Mouse (Mus musculus): ENCODE measurements around the gene Cct8l1. TPM values are rescaled to one million over a fixed set of nuclear protein-coding genes. Genes with fewer than 3 reads are reported as not detected.

Gene Cct8l1
- not detected for total RNA-seq (2021)
- long read RNA-seq, experiment 1 = 0 reads
- long read RNA-seq, experiment 2 = 0 reads

DNA sequence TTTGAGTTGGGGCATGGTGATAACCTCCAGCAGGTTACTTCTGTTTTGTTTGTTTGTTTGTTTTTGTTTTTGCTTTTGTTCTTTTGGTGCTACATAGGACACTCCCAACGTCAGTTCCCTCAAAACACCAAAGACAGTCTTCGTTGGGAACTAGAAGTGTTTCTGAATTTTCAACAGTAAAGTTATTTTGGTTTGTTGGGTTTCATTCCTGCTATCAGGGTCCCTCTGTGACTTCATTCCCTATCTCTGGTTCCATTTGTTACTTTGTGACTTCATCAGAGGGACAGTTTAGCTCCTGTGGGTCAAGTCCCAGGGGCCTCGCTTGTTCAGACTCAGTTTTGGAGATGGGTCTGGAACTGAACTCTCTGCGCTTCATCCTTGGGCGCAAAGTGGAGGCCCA, at the start of gene Cct8l1:
Gene Cct8l1, plus strand, starts transcription at position 301 of the 400 bp plus-strand sequence.
- no peak for DNase-seq (ENCODE audit: low spot score in 2 of 2)
- intact Hi-C loops (cut with DNase I) = no loop called here

DNA sequence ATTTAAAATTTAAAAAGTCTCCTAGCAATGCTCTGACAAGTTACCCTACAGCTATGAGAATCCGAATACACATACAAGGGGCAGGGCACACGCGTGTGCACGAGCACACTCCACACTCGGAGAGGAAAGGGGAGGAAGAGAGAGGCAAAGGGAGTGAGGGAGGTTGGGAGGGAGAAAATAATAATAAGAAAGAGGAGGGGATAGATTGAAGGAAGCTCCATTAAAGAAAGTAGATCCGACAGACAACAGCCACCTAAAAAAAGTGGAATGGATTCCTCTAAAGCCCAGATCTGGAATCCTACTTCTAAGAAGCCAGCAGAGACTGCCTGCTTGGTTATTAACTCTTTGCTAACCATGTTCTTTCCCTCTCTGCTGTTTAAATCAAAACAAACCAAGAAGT, 43.8 kb upstream of the Cct8l1 start:
- intact Hi-C loops (cut with DNase I) = no loop called here
- peak in 1 of 2 experiments; percentile 38 for DNase-seq (ENCODE audit: low spot score in 2 of 2)

DNA sequence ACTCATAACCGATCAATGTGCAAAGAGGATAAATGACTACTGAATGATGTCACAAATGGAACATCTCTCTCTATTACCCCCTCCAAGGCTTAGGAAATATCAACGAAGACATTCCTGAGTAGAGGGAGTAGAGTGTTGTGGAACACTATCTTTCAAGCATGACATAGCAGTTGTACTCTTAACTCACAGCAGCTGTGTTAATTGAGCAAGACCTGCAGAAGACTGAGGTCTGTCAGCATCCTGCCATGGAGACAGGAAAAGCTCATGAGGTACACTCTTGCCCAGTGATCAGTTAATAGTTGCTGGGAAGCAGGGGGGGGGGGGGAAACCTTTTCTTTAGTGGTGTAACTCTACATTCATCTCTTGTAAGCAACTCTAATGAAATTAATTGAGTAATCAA, 40.1 kb upstream of the Cct8l1 start:
- no peak for DNase-seq (ENCODE audit: low spot score in 2 of 2)
- intact Hi-C loops (cut with DNase I) = no loop called here

DNA sequence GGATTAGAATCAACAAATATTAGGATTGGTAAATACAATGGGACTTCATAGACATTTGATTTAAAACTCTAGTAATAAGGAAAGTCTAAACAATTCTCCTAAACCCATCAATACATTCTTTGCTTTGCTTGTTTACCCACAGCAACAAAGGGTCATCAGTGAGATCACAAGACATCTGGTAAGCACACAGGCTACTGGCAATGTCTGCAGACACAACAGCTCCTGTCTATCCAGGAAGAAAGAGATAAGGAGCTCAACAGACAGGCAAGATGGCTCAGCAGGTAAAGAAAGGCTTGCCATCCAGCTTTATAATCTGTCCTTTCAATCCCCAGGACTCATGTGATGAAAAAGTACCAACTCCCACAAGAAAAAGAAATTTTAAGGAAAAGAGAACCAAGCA, 37.0 kb upstream of the Cct8l1 start:
- DNase-seq (ENCODE audit: low spot score in 2 of 2) = no peak
- intact Hi-C loops (cut with DNase I) = no loop called here

DNA sequence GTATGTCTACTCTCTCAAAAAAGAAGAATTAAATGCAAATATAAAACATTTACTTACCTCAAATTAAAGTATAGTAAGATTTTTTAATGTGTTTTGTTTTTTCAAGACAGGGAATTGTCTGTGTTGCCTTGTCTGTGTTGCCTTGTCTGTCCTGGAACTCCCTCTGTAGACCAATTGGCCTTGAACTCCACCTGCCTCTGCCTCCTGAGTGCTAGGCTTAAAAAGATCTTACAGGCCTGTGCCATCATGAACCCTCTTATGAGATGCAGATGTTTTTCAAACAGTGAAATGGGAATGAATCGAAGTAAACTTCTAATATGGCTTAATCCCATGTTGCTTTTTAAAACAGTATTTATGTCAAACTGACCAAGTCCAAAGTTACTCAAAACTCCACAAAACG, 19.2 kb upstream of the Cct8l1 start:
- DNase-seq (ENCODE audit: low spot score in 2 of 2) = no peak
- intact Hi-C loops (cut with DNase I) = loop anchor here (5.0 kb wide), 2 partner anchors 59 to 74 kb away; no protein-coding TSS in a partner anchor

DNA sequence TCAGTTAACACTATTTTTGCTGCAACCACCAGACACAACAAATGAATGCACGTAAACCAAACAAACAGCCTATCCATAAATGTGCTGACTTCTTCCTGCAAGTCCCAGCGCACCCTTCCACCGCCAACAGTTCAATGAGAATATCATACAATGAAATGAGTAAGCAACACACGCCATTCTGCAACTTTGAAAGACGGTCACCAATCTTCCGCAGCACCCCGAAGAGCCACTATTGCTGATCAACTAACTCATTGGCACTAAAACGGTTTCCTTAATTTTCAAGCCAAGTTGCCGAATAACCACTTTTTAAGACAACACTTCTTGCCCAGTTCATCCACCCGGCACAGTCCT, 18.5 kb upstream of the Cct8l1 start:
- DNase-seq (ENCODE audit: low spot score in 2 of 2) = peak in 1 of 2 experiments; percentile 6
- intact Hi-C loops (cut with DNase I) = loop anchor here (5.0 kb wide), 2 partner anchors 60 to 75 kb away; no protein-coding TSS in a partner anchor

DNA sequence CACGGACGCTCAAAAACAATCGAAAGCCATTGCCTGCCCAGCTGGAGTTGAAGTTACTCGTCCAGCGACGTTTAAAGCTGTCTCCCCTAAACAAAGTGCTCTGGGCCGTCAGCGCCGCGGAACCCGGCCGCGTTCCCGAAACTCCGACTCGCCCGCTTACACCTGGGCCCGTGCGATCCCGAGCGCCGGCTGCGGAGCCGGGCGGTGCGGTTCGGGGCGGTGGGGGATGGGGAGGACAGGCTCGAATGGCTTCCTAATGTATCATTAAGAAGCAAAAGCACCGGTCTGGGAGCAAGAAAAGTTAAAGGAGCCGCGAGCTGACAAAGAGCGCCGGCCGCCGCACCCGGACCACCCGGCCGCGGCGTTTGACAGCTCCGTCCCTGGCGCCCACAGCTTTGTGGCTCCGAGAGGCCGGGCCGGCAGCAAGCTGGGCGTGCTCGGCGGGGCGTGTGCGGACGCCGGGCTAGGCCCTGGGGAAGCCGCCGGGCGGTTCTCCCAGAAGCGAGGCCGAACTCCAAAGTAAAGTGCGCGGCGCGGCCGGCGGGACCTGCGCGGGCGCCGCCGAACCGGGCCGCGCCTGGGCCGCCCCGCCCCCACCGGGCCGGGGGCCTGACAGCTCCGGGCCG, 18.0 kb upstream of the Cct8l1 start:
- intact Hi-C loops (cut with DNase I) = loop anchor here (5.0 kb wide), 2 partner anchors 61 to 76 kb away; no protein-coding TSS in a partner anchor
- DNase-seq (ENCODE audit: low spot score in 2 of 2) = peak; percentile 10 to 45

DNA sequence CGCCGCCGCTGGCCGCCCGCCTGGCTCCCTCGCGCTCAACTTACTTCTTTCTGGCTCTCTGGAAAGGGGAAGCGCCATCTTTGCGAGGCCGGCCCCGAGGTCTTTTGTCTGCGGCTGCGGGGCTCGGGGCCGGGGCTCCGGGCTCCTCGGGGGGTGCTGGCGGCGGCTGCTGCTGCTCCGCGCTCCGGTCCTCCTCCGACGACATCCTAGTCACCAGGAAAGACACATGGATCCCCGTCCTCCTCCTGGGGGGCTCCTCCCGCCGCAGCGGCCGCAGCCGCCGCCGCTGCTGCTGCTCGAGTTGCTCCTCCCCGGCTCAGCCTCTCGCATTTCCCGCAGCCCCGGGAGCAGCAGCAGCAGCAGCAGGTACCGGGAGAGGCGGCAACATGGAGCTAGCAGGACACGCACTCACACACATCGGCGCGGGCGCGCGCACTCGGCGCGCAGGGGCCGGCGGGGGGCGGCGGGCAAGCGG, 17.5 kb upstream of the Cct8l1 start, which contains the start of gene Kmt2c:
Gene Kmt2c, minus strand, starts transcription at position 438 of the 475 bp plus-strand sequence.
- DNase-seq (ENCODE audit: low spot score in 2 of 2) = peak; percentile 59 to 78
- intact Hi-C loops (cut with DNase I) = loop anchor here (5.0 kb wide), 2 partner anchors 61 to 76 kb away; no protein-coding TSS in a partner anchor

DNA sequence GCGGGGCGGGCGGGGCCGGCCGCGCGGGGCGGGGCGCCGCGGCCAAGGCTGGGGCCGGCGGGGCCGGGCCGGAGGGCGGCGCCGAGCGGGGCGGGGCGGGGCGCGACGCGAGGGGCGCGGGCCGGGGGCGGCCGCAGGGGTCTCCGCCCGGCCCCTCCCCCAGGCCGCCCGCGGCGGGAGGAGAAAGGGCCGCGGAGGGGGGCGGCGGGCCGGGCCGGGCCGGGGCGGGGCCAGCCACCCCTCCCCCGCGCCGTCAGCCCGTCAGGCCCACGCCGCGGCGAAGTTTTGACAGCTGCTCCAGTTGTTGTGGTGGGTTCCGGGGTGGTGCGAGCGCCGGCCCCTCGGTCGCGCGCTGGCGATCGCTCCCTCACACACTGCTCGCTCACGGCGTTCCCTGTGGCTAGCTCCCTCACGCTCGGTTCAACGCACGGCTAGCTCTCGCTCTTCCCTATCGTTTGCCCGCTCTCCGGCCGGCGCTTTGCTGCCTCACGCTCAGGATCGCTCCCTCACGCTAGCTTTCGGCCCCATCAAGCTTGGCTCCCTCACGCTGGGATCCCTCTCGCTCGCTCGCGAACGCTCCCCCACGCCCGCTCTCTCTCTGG, 16.9 kb upstream of the Cct8l1 start:
- intact Hi-C loops (cut with DNase I) = loop anchor here (1.0 to 5.0 kb wide), 3 partner anchors 30 to 77 kb away; no protein-coding TSS in a partner anchor
- DNase-seq (ENCODE audit: low spot score in 2 of 2) = peak; percentile 70 to 73

DNA sequence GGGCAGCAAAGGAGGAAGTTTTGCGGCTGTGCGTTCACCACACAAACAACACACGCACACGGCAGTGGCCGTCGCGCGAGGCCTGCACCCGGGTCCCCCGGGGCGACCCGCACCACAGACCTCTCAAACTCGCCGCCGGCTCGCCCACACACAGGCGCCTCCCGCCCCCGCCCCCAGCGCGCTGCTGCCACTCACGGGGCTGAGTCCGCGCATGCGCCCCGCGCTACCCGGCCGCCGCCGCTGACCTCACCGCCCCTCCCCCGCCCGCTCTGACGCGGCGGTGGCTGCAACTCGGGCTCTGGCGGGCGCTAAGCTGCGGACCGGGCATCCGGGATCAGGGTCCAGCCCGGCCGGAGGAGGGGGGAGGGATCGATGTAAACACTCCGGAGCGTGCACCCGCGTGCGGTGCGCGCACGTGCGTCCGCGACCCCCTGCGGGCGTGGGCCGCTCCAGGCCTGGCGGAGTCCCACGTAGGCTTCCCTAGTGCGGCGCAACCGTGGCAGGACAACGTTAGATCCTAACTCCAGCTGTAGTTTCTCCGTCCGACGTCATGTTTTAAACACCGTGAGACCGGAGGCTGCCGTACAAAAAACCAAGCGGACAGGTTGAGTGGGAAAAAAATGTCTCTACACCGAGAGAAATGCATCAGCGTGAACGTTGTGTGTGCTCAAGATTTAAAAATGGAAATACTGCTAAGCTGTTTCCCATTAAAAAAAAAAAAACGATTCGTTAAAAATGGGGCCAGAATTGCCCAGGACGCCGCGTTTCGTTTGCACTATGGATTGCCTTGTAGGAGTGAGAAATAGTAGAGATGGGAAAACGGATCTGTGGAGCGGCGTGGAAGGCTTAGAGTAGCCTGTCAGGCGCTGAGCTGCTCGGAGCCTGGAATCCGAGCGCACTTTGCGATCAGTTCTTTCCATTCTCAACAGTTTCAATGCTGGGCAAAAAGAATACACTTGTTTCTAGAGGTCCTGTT, 16.2 kb upstream of the Cct8l1 start:
- intact Hi-C loops (cut with DNase I) = loop anchor here (1.0 to 5.0 kb wide), 3 partner anchors 30 to 77 kb away; no protein-coding TSS in a partner anchor
- DNase-seq (ENCODE audit: low spot score in 2 of 2) = peak; percentile 98

DNA sequence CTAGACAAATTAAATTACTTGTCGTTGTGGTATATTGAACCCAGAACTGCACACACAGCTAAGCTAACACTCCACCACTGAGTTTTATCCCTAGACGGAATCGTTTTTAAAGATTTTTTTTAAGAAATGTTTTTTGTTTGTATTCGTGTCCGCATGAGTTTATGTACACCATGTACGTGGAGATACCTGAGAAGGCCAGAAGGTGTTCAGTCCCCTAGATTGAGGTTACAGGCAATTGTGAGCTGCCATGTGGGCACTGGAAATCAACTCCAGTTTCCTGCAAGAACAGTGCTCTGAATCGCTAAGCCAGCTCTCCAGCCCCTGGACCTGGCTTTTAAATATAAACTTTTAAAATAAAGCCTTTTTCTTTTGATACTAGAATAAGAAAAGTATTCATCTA, 15.2 kb upstream of the Cct8l1 start:
- no peak for DNase-seq (ENCODE audit: low spot score in 2 of 2)
- intact Hi-C loops (cut with DNase I) = no loop called here

DNA sequence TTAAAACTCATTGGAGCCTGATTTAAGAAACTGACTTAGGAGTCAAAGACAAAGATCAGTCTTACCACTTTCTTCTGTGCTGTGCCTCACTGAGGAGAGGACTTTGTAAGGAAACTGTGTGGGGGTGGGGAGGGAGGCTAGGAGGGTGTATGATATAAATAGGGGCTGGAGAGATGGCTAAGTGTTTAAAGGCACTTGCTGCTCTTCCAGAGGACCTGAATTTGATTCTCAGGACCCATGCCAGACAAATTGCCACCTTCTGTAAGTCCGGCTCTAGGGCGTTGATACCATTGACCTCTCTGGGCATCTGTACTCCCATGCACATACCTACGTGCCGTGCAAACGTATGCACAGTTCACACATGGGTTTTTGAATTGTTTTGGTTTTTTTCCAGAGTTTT, 9.8 kb upstream of the Cct8l1 start:
- no peak for DNase-seq (ENCODE audit: low spot score in 2 of 2)
- intact Hi-C loops (cut with DNase I) = no loop called here

DNA sequence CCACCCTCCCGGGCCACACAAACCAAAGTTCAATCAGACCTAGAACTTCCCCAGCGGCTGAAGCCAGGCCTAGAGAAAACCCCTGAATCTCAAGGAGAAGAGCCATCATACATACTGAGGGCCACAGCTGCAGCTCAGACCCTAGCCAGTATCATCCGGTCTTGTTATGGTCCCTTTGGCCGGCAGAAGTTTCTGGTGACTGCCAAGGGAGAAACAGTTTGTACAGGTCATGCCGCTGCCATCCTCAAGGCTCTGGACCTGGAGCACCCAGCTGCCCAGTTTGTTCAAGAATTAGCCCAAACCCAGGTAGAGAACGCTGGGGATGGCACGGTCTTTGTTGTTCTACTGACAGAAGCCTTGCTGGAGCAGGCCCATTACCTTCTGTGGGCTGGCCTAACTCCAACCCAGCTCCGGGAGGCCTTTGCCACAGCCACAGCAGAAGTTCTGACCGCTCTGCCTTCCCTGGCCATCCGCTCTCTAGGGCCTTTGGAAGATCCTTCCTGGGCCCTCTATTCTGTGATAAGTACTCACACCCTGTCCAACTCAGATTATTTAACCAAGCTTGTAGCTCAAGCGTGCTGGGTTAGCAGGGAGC, 531 bp downstream of the Cct8l1 start:
- DNase-seq (ENCODE audit: low spot score in 2 of 2) = no peak
- intact Hi-C loops (cut with DNase I) = no loop called here

DNA sequence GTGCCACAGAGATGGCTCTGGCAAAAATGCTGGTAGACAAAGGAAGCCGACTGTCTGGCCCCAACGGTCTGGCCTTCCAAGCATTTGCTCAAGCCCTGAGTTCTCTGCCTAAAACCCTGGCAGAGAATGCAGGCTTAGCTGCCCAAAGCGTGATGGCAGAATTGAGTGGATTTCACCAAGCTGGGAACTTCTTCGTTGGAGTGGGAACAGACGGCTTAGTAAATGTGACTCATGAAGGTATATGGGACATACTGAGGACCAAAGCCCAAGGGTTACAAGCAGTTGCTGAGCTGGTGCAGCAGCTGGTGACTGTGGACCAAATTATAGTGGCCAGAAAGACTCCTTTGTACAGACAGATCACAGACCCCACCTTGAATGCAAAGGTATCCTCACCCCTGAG, 1.7 kb downstream of the Cct8l1 start:
- intact Hi-C loops (cut with DNase I) = no loop called here
- DNase-seq (ENCODE audit: low spot score in 2 of 2) = no peak

DNA sequence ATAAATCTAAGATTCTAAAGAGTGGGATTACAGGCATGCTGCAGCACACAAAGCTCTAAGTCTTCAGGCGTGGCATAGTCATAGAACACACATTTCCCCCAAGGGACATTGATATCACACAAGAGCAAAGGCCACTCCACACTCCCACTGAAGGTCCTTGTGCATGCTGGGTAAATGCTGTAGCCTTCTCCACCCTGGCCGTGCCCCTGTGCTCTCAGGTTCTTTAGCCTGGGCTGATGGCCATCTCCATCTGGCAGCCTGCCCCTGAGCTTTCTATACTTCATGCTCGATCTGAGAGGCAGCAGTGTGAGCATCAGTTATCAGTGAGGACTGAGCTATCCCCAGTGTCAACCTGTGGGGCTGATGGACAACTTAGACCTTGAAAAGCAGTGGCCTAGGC, 4.0 kb downstream of the Cct8l1 start:
- no peak for DNase-seq (ENCODE audit: low spot score in 2 of 2)
- intact Hi-C loops (cut with DNase I) = loop anchor here (10.0 kb wide), 1 partner anchor 315 kb away; no protein-coding TSS in a partner anchor

DNA sequence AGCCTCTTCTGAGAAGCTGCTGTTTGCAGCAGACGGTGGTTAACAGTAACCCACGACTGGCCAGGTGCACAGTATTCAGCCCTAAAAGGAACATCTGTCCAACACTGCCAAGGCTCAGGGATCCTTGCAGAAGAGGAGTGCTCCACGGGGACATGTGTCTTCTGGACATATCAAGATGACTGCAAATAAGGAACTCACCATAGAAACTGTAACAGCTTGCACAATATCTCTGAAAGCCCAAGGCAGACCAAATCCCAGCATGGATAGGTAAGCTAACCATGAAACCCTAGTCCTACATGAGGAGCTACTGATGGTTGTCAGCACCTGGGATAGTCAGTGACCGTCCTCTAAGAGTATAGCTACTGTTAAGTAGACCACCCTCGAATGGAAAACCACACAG, 5.6 kb downstream of the Cct8l1 start:
- DNase-seq (ENCODE audit: low spot score in 2 of 2) = no peak
- intact Hi-C loops (cut with DNase I) = loop anchor here (10.0 kb wide), 1 partner anchor 313 kb away; no protein-coding TSS in a partner anchor

DNA sequence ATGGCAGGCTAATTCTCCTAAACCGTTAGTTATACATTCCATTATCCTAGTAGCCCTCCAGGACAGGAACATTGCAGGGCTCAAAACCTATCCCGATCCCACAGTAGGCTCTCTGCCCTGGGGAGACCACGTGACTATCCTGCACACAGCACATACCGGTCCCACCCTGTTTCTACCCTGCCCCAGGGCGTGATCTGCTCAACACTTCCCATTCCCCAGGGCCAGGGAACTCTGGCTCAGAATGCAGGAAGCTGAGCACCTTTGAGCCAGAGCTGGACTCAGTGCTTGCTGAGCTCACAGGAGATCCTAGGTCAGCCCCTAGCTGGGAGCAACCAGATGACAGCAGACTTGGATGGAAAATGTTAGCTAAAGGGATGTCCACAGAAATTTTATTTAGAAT, 10.2 kb downstream of the Cct8l1 start:
- intact Hi-C loops (cut with DNase I) = loop anchor here (10.0 kb wide), 1 partner anchor 309 kb away; no protein-coding TSS in a partner anchor
- no peak for DNase-seq (ENCODE audit: low spot score in 2 of 2)

DNA sequence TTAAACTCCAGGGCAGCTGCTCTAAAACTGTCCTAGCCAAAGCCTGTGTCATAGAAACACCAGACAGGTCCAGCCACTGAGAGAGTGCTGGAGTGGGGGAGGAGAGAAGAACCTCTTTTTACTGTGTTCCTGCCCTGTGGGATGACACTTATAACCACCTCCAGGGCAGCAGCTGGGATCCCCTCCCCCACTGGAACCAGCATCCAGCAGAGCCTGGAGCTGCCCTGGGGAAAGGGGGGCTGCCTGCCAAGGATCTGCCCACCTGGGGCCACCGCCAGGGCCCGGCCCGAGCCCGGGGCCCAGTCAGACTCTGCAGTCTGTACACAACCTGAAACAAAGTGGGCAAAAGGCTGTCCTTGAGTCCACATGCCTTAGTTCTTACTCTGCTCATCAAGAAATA, 11.1 kb downstream of the Cct8l1 start:
- DNase-seq (ENCODE audit: low spot score in 2 of 2) = peak in 1 of 2 experiments; percentile 7
- intact Hi-C loops (cut with DNase I) = loop anchor here (10.0 kb wide), 1 partner anchor 308 kb away; no protein-coding TSS in a partner anchor

DNA sequence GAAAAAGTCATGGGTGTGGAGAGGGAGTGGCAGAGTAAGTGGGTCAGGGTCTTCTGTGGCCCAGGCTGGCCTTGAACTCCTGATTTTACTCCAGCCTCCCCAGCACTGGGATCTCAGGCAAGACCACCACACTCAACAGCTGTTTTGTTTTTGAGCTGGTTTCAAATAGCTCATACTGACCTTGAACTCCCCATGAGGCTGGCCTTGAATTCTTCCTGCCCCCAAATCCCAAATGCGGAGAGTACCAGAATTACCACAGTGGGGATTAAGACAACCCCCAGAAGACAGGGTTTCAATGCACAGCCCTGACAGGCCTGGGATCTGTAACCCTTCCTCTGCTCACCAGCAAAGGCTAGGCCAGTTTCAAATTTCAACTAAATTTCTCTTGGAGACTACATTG, 12.1 kb downstream of the Cct8l1 start:
- DNase-seq (ENCODE audit: low spot score in 2 of 2) = no peak

More for the DNA sequence above, 12.1 kb downstream of the Cct8l1 start:
- intact Hi-C loops (cut with DNase I) = loop anchor here (10.0 kb wide), 1 partner anchor 307 kb away; no protein-coding TSS in a partner anchor
